Mouse (Mus musculus) right cerebral cortex, adult 18-20 months (tissue): ENCODE measurements around the gene Gpr82.

ENCODE experiments used
- DNase-seq: peaks from one replicate; pipeline ENCODE4 v3.0.0; 2022; ENCODE audit warnings: mixed read lengths

The Gpr82 gene

DNA sequence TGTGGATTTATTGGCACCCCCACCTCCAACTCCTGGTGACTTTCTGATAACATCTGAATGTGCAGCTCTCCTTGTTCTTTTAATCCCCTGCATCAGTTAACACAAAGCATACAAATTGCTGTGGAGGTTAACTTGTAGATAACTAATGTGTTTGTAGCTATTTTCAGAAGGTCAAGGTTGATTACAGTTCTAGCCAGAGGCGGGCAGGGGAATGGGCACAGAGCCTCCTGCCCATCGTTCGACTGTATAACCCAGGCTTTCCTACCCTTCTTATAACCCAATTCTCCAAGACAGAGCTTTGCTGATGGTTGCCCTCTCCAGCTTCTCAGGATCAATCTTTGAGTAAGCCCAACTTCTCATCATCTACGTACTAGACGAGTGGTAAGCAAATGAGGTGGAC is at the start of gene Gpr82:
Gene Gpr82 (plus strand): TSS at position 301 of the 400 bp plus-strand sequence.
- DNase-seq: no peak

- no peak for DNase-seq
Measured at GRCm38 (mm10) chrX:13612115-13612514, 49.0 kb upstream of the Gpr82 start.

DNA sequence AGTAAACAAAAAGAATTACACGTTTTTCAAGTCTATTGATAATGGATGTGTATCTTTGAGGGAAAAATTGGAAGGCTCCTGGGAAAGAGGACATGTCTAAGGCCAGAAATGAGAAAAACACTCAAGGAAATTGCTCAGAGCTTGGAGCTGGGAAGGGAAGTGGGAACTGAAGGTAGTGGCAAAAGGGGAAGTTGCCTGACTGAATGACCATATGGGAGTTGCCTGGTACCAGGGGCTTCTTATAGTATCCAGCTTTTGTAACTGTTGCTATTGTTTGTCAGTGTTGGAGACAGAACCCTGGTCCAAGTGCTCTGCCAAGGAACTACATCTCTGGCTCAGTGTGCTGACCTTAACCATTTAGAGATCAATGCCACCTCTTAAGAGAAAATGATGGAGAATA is 44.4 kb upstream of the Gpr82 start:
- no peak for DNase-seq

GRCm38 (mm10) chrX:13617294-13617693 is 43.9 kb upstream of the Gpr82 start:
- DNase-seq: no peak

- DNase-seq: no peak
Measured at GRCm38 (mm10) chrX:13618476-13618875, 42.7 kb upstream of the Gpr82 start.

GRCm38 (mm10) chrX:13621473-13621872 is 39.7 kb upstream of the Gpr82 start:
- no peak for DNase-seq

GRCm38 (mm10) chrX:13622654-13623053 is 38.5 kb upstream of the Gpr82 start:
- no peak for DNase-seq

GRCm38 (mm10) chrX:13631599-13632283 is 29.4 kb upstream of the Gpr82 start, which contains the start of gene Gpr34:
Gene Gpr34, plus strand, starts transcription at chrX:13632089.
- no peak for DNase-seq

DNA sequence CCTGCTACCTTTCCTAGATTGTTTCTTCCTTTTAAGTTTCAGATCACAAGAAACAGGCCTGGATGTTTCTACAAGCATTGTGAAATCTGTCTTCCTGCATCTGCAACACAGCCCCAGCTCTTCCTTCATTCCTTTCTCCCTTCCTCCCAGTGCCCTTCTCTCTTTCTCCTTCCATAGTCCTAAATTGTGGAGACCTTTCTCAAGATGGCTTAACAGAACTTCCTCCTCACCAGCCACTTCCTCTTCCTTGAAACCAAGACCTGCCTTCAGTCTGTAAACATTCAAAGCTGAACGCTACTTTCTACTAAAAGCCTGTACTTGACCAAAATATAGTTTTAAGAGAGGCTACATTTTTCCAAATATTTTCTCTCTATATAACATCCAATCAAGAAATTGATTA is 24.8 kb upstream of the Gpr82 start:
- DNase-seq: no peak

- no peak for DNase-seq
Measured at GRCm38 (mm10) chrX:13638894-13639293, 22.3 kb upstream of the Gpr82 start.

- DNase-seq: no peak
Measured at GRCm38 (mm10) chrX:13651889-13652288, 9.3 kb upstream of the Gpr82 start.

DNA sequence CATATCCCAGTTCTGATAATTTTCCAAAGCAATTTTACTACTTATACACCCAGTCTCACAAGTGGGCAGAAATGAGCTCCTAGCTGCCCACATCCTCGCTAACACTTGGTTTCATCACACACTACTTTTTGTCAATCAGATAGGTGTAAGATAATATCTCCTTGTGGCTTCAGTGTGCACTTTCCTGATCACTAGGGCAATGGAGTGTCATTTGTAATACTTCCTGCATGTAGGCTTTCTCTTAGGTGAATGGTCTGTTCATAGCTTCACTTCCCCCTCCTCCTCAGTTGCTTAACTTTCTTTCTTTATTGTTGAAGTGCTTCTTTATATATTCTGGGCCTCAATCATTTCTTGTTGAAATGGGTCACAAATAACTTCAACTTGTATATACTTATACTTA is 8.9 kb upstream of the Gpr82 start:
- DNase-seq: no peak

DNA sequence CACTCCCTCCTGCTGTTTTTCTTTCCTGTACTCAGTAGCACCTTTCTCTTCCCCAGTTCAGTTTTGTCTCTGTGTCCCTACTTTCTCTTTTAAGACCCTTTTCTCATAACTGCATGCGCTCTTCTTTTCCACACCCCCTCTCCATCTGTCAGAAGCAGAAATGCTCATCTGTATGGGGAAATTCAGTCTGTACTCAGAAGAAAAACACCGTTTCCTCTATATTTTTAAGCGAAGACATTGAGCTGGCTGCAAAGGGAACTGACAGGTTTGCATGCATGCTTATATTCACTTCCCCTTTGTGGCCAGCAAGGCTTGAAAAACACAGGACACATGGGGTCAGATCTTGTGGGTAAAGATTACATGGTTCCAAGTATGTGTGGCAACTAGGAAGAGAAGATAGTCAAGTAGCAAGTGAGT is 6.2 kb upstream of the Gpr82 start:
- DNase-seq: peak; percentile 43

DNA sequence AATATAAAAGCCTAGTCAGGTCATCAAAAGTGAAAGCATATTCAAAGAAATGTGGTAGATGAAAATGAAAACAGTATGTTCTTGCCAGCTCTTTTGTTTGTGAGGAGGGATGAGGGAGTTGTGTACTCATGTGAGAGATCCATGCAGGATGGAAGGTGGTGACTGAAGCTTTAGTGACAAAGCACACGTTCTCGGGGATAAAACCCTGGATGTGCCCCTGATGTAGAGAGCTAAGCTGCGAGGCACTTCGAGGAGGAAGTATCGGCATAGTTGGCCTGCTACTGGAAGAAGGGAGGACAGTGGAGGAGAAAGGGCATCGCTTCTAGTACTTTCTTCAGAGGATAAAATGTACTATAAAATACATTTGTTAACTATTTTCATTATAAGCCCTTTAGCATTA is 5.3 kb upstream of the Gpr82 start:
- DNase-seq: no peak

DNA sequence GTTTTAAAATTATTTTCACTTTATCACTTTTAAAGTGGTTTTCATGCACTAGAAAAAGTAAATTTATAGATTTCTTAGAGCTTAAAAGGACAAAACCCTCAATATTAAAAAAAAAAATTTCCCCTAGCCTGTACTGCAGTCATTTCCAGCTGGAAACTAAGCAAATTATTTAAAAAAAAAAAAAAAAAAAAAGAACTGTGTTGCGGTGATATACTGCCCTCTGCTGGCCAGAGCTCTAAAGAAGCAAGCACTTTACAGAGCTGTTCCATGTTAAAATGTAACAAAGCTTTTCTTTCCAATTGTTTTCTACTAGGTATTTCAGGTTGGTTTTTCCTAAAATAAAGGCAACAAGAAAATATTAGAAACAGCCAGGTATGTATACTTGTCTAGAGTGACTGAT is 4.4 kb upstream of the Gpr82 start:
- DNase-seq: peak; percentile 23

DNA sequence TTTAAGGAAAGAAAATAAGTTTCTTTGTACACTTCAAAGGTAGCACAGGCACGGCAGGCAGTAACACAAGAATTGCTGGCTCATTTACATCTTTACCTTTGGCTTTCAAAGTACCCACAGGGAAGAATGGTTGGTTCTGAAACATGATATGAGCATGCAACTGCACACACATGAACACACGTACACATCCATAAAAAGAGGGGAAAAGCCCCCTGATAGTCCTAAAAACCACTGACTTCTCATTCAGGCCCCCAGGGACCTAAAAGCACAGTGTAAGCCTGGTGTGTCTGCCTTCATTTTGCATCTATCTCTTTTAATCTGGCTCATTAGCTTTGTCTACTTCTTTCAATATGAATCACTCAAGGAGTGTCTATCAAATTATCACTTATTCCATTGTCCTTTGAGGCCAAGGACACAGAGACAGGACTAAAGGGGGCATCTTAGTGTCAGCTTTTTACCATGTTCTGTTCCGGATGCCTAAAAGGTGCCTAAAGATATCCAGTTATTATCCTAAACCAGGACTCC is 2.5 kb upstream of the Gpr82 start:
- no peak for DNase-seq

DNA sequence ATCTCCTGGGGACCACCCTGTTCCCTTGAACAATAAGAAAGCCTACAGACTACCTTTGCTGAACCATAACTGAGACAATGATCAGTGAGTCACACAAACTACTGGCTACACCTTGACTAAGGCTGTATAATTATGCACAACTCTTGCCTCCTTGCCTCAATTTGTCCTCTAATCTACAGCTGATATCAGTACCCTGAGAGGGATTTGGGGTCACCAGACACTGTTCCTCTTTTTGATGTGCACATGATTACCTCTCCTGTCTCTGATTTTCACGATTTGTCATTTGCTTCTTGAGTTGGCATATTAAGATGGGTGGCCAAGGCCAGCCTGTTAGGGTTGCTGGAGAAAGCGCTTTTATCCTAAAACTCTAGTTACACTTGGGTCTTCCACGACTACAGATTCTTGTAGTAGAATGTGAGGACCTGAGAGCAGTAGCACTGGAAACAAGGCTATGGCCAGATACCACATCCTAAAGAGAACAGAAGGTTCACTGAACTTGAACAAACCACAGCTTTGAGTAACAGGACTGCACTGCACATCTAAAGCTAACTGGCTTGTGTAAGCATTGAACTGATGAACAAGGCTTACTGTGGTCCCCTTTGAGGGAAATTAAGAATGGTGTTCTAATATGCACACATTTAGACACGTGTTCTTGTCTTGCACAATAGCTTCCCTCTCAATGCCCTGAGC is 1.8 kb upstream of the Gpr82 start:
- DNase-seq: no peak

DNA sequence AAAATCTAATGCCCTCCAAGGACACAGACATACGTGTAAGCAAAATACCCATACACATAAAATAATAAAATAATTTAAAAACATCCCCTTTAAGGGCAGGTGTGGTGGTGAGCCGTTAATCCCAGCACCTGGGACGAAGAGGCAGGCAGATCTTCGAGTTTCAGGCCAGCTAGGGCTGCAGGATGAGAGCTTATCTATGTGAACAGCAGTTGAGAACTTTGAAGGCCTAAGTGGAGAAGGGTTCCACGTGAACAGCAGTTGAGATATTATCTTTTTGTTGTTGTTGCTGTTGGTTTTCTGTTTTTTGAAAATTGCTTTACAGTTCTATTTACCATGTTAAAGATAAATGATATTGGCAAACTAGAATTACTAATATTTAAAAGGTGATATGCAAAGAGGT is 7.7 kb downstream of the Gpr82 start:
- DNase-seq: no peak

- DNase-seq: no peak
Measured at GRCm38 (mm10) chrX:13670342-13670741, 9.2 kb downstream of the Gpr82 start.

DNA sequence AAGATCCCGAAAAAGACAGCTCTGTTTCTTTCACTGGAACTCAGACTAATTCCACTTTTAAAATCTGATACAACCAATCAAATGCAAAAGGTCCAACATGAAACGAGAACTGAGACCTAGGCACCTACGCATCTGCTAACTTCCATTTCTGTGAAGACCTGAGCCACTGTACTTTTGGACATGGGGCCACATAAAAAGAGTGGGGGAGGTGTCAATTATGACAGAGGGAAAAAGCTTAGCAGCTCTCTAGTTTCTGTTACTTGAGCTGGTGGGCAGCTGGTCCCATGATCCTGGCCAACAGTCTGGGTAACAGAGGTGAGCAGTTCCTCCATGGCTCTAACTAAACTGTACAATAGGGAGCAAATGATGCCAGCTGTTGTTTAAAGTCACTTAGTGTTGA is 11.8 kb downstream of the Gpr82 start:
- DNase-seq: no peak

GRCm38 (mm10) chrX:13681748-13682147 is 20.6 kb downstream of the Gpr82 start:
- DNase-seq: no peak

DNA sequence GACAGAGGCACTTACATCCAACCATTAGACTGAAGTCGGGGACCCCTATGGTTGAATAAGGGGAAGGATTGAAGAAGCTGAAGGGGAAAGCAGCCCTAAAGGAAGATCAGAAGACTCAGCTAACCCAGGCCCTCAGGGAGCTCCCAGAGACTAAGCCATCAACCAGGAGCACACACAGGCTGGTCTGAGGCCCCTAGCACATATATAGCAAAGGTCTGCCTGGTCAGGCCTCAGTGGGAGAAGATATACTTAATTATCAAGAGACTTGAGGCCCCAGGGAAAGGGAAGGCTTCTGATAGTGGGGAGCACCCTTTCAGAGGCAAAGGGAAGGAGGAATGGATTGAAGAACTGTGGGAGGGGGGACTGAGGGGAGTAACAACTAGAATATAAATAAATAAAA is 25.4 kb downstream of the Gpr82 start:
- DNase-seq: no peak

DNA sequence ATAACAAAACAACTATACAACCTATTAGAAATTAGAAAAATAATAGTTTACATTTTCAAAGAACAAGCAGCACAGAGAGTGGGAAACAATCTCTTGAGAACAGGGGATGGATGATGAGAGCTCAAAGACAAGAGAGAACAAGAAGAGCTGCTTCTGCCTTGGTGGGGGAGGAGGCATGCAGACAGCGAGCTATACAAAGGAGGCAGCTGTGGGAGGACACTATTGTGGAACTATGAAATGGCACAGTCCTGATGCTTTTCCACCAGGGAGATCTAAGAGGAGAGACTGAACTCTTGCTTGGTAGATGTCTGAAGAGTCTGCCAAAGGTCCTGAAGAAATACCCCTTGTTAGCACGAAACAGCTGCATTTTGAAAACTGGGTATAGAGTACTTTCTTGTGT is 27.2 kb downstream of the Gpr82 start:
- DNase-seq: peak; percentile 50

GRCm38 (mm10) chrX:13691865-13692264 is 30.7 kb downstream of the Gpr82 start:
- no peak for DNase-seq
